Mouse (Mus musculus): ENCODE data around the gene Wsb2. TPM values are rescaled to one million over a fixed set of nuclear protein-coding genes. Genes with fewer than 3 reads are reported as not detected.

Wsb2 gene
- polyA plus RNA-seq, 2 experiments, result 14.1 to 15.3 TPM

- 37% methylated on average over 11 of the region's 11 CpGs for WGBS (ENCODE audit: insufficient replicate concordance)
- peaks cover 12 to 39% of the 10 kb centered on the region in 2 experiments for H3K4me1 ChIP-seq (replicated peaks; ENCODE audit: control insufficient read depth in 2 of 2, insufficient read depth in 2 of 2, low read length in 1 of 2)
- TF ChIP-seq CTCF (IDR thresholded peaks at IDR 0.05; ENCODE audit: low read depth) (peak; percentile 79), EP300 (IDR thresholded peaks at IDR 0.05; ENCODE audit: low read depth) (no peak)
Measured at GRCm38 (mm10) chr5:117358725-117359124, 1.6 kb downstream of the Wsb2 start.

GRCm38 (mm10) chr5:117359497-117360227 is 2.6 kb downstream of the Wsb2 start:
- H3K4me3 ChIP-seq (ENCODE audit: insufficient read depth in 1 of 2, low read depth in 2 of 2, low read length in 2 of 2), result no peak overlapping the region
- WGBS (ENCODE audit: insufficient replicate concordance), result 26% methylated on average over 7 of the region's 7 CpGs
- H3K9ac ChIP-seq (replicated peaks), result no peak overlapping the region
- ATAC-seq (ENCODE audit: insufficient read depth) (no peak), DNase-seq (ENCODE audit: low read depth in 3 of 3, low spot score in 3 of 3) (no peak)
- no peak overlapping the region for H3K4me2 ChIP-seq (ENCODE audit: low read depth)
- no peaks in the 10 kb centered on the region for H3K9me3 ChIP-seq (ENCODE audit: control insufficient read depth, low read length)
- H3K36me3 ChIP-seq (replicated peaks; ENCODE audit: control insufficient read depth, insufficient read depth, low read depth), result no peaks in the 10 kb centered on the region
- no peak for TF ChIP-seq EP300 (IDR thresholded peaks at IDR 0.05; ENCODE audit: low read depth)
- TF ChIP-seq CTCF (IDR thresholded peaks at IDR 0.05; ENCODE audit: low read depth), result no peak
- peaks cover 16% of the 10 kb centered on the region for H3K27me3 ChIP-seq (ENCODE audit: control insufficient read depth, insufficient read depth, low read length)
- H3K27ac ChIP-seq, result no peak overlapping the region; the same call in 1 of the 2 replicates
- peaks cover 12 to 39% of the 10 kb centered on the region in 2 experiments for H3K4me1 ChIP-seq (replicated peaks; ENCODE audit: control insufficient read depth in 2 of 2, insufficient read depth in 2 of 2, low read length in 1 of 2)

More at GRCm38 (mm10) chr5:117358725-117359124, 1.6 kb downstream of the Wsb2 start:
- Histone ChIP-seq H3K4me2 (ENCODE audit: low read depth) (peak overlapping the region; percentile 97), H3K27ac (no peak overlapping the region), H3K9ac (replicated peaks) (no peak overlapping the region), H3K9me3 (ENCODE audit: control insufficient read depth, low read length) (no peaks in the 10 kb centered on the region), H3K36me3 (replicated peaks; ENCODE audit: control insufficient read depth, insufficient read depth, low read depth) (no peaks in the 10 kb centered on the region), H3K4me3 (ENCODE audit: insufficient read depth in 1 of 2, low read depth in 2 of 2, low read length in 2 of 2) (no peak overlapping the region), H3K27me3 (ENCODE audit: control insufficient read depth, insufficient read depth, low read length) (peaks cover 16% of the 10 kb centered on the region)
- ATAC-seq (ENCODE audit: insufficient read depth), result no peak
- peak in 2 of 3 experiments; percentile 35 to 37 for DNase-seq (ENCODE audit: low read depth in 3 of 3, low spot score in 3 of 3)

GRCm38 (mm10) chr5:117360228-117360515 is 3.1 kb downstream of the Wsb2 start:
- DNase-seq (ENCODE audit: low read depth in 3 of 3, low spot score in 3 of 3) (no peak), ATAC-seq (ENCODE audit: insufficient read depth) (no peak)
- H3K36me3 ChIP-seq (replicated peaks; ENCODE audit: control insufficient read depth, insufficient read depth, low read depth), result no peaks in the 10 kb centered on the region; the same call in 1 of the 2 replicates
- no peak for TF ChIP-seq EP300 (IDR thresholded peaks at IDR 0.05; ENCODE audit: low read depth)
- no peak for TF ChIP-seq CTCF (IDR thresholded peaks at IDR 0.05; ENCODE audit: low read depth)
- H3K4me1 ChIP-seq (replicated peaks; ENCODE audit: control insufficient read depth in 2 of 2, insufficient read depth in 2 of 2, low read length in 1 of 2), result peaks cover 12 to 41% of the 10 kb centered on the region in 2 experiments
- no peak overlapping the region for H3K9ac ChIP-seq (replicated peaks)
- H3K4me3 ChIP-seq (ENCODE audit: insufficient read depth in 1 of 2, low read depth in 2 of 2, low read length in 2 of 2), result no peak overlapping the region
- no peaks in the 10 kb centered on the region for H3K9me3 ChIP-seq (ENCODE audit: control insufficient read depth, low read length)
- 77% methylated on average over 13 of the region's 13 CpGs for WGBS (ENCODE audit: insufficient replicate concordance)
- H3K4me2 ChIP-seq (ENCODE audit: low read depth), result peak overlapping the region; percentile 45; the same call in 1 of the 2 replicates
- no peak overlapping the region for H3K27ac ChIP-seq
- H3K27me3 ChIP-seq (ENCODE audit: control insufficient read depth, insufficient read depth, low read length), result peaks cover 12% of the 10 kb centered on the region

GRCm38 (mm10) chr5:117360631-117361541 is 3.8 kb downstream of the Wsb2 start:
- Histone ChIP-seq H3K27me3 (ENCODE audit: control insufficient read depth, insufficient read depth, low read length) (peaks cover 9% of the 10 kb centered on the region), H3K4me3 (ENCODE audit: insufficient read depth in 1 of 2, low read depth in 2 of 2, low read length in 2 of 2) (no peak overlapping the region), H3K36me3 (replicated peaks; ENCODE audit: control insufficient read depth, insufficient read depth, low read depth) (no peaks in the 10 kb centered on the region; the same call in 1 of the 2 replicates), H3K4me2 (ENCODE audit: low read depth) (peak overlapping the region; percentile 45), H3K9ac (replicated peaks) (no peak overlapping the region), H3K27ac (peak overlapping the region; percentile 60), H3K9me3 (ENCODE audit: control insufficient read depth, low read length) (no peaks in the 10 kb centered on the region), H3K4me1 (replicated peaks; ENCODE audit: control insufficient read depth in 2 of 2, insufficient read depth in 2 of 2, low read length in 1 of 2) (peaks cover 12 to 38% of the 10 kb centered on the region in 2 experiments)
- ATAC-seq (ENCODE audit: insufficient read depth) (peak; percentile 60), DNase-seq (ENCODE audit: low read depth in 3 of 3, low spot score in 3 of 3) (no peak)
- no peak for TF ChIP-seq EP300 (IDR thresholded peaks at IDR 0.05; ENCODE audit: low read depth)
- TF ChIP-seq CTCF (IDR thresholded peaks at IDR 0.05; ENCODE audit: low read depth), result no peak
- WGBS (ENCODE audit: insufficient replicate concordance), result 18% methylated on average over 13 of the region's 13 CpGs

- H3K9ac ChIP-seq (replicated peaks), result no peak overlapping the region
- no peaks in the 10 kb centered on the region for H3K9me3 ChIP-seq (ENCODE audit: control insufficient read depth, low read length)
- no peak for ATAC-seq (ENCODE audit: insufficient read depth)
- peaks cover 3% of the 10 kb centered on the region for H3K27me3 ChIP-seq (ENCODE audit: control insufficient read depth, insufficient read depth, low read length)
- no peak overlapping the region for H3K27ac ChIP-seq
- 79% methylated on average over 4 of the region's 4 CpGs for WGBS (ENCODE audit: insufficient replicate concordance)
- H3K4me3 ChIP-seq (ENCODE audit: insufficient read depth in 1 of 2, low read depth in 2 of 2, low read length in 2 of 2), result no peak overlapping the region
- no peak for DNase-seq (ENCODE audit: low read depth in 3 of 3, low spot score in 3 of 3)
- H3K36me3 ChIP-seq (replicated peaks; ENCODE audit: control insufficient read depth, insufficient read depth, low read depth), result no peaks in the 10 kb centered on the region; the same call in 1 of the 2 replicates
- TF ChIP-seq EP300 (IDR thresholded peaks at IDR 0.05; ENCODE audit: low read depth) (no peak), CTCF (IDR thresholded peaks at IDR 0.05; ENCODE audit: low read depth) (no peak)
- H3K4me1 ChIP-seq (replicated peaks; ENCODE audit: control insufficient read depth in 2 of 2, insufficient read depth in 2 of 2, low read length in 1 of 2), result peaks cover 12 to 35% of the 10 kb centered on the region in 2 experiments
- H3K4me2 ChIP-seq (ENCODE audit: low read depth), result no peak overlapping the region
Measured at GRCm38 (mm10) chr5:117361590-117361989, 4.5 kb downstream of the Wsb2 start.
